Mouse (Mus musculus): ENCODE measurements around the gene Mlh3. TPM values are rescaled to one million over a fixed set of nuclear protein-coding genes. Genes with fewer than 3 reads are reported as not detected.

The Mlh3 gene
- polyA plus RNA-seq, 1 experiment from 2014 or later, result 9.5 TPM

GRCm38 (mm10) chr12:85279396-85280080 lies 9.1 kb upstream of the Mlh3 start:
- Histone ChIP-seq H3K9ac (ENCODE audit: low read length) (peak overlapping the region; percentile 88), H3K4me2 (ENCODE audit: low read depth, severe bottlenecking) (peak overlapping the region; percentile 87), H3K4me1 (ENCODE audit: control insufficient read depth, insufficient read depth, low read length) (peaks cover 3% of the 10 kb centered on the region; the same call in 1 of the 2 replicates), H3K4me3 (ENCODE audit: low read depth, low read length) (peak overlapping the region; percentile 72), H3K36me3 (ENCODE audit: control insufficient read depth, insufficient read depth, low read length) (no peaks in the 10 kb centered on the region), H3K27ac (replicated peaks; ENCODE audit: low read depth, low read length) (no peak overlapping the region), H3K9me3 (ENCODE audit: control insufficient read depth, low read length) (no peaks in the 10 kb centered on the region), H3K27me3 (ENCODE audit: control insufficient read depth, insufficient read depth, low read length) (no peaks in the 10 kb centered on the region)
- WGBS, result 8% methylated on average over 10 of the region's 10 CpGs
- DNase-seq (ENCODE audit: low spot score), result no peak
- ATAC-seq (ENCODE audit: insufficient number of reproducible peaks, low FRiP score, low TSS enrichment, low read depth), result 0 out of 2 replicates have a peak, but pooled peaks have one; percentile 7

- H3K4me3 ChIP-seq (ENCODE audit: low read depth, low read length), result no peak overlapping the region
- 96% methylated on average over 10 of the region's 10 CpGs for WGBS
Measured at GRCm38 (mm10) chr12:85278919-85279318, 8.5 kb upstream of the Mlh3 start.

GRCm38 (mm10) chr12:85276273-85276672 lies 5.9 kb upstream of the Mlh3 start:
- DNase-seq (ENCODE audit: low spot score) (no peak), ATAC-seq (ENCODE audit: insufficient number of reproducible peaks, low FRiP score, low TSS enrichment, low read depth) (no peak)
- H3K36me3 ChIP-seq (ENCODE audit: control insufficient read depth, insufficient read depth, low read length), result no peaks in the 10 kb centered on the region
- no peak overlapping the region for H3K9ac ChIP-seq (ENCODE audit: low read length)
- H3K9me3 ChIP-seq (ENCODE audit: control insufficient read depth, low read length), result no peaks in the 10 kb centered on the region
- no peaks in the 10 kb centered on the region for H3K27me3 ChIP-seq (ENCODE audit: control insufficient read depth, insufficient read depth, low read length)
- H3K4me3 ChIP-seq (ENCODE audit: low read depth, low read length), result no peak overlapping the region
- peaks cover 3% of the 10 kb centered on the region; the same call in 1 of the 2 replicates for H3K4me1 ChIP-seq (ENCODE audit: control insufficient read depth, insufficient read depth, low read length)
- H3K27ac ChIP-seq (replicated peaks; ENCODE audit: low read depth, low read length), result no peak overlapping the region
- 77% methylated on average over 5 of the region's 5 CpGs for WGBS
- no peak overlapping the region for H3K4me2 ChIP-seq (ENCODE audit: low read depth, severe bottlenecking)

More at GRCm38 (mm10) chr12:85278919-85279318, 8.5 kb upstream of the Mlh3 start:
- Histone ChIP-seq H3K9ac (ENCODE audit: low read length) (no peak overlapping the region), H3K9me3 (ENCODE audit: control insufficient read depth, low read length) (no peaks in the 10 kb centered on the region), H3K4me1 (ENCODE audit: control insufficient read depth, insufficient read depth, low read length) (peaks cover 3% of the 10 kb centered on the region; the same call in 1 of the 2 replicates), H3K27me3 (ENCODE audit: control insufficient read depth, insufficient read depth, low read length) (no peaks in the 10 kb centered on the region), H3K36me3 (ENCODE audit: control insufficient read depth, insufficient read depth, low read length) (no peaks in the 10 kb centered on the region), H3K4me2 (ENCODE audit: low read depth, severe bottlenecking) (no peak overlapping the region), H3K27ac (replicated peaks; ENCODE audit: low read depth, low read length) (no peak overlapping the region)
- no peak for ATAC-seq (ENCODE audit: insufficient number of reproducible peaks, low FRiP score, low TSS enrichment, low read depth)
- no peak for DNase-seq (ENCODE audit: low spot score)

GRCm38 (mm10) chr12:85273508-85273907 lies 3.1 kb upstream of the Mlh3 start:
- no peak overlapping the region for H3K4me2 ChIP-seq (ENCODE audit: low read depth, severe bottlenecking)
- no peaks in the 10 kb centered on the region for H3K9me3 ChIP-seq (ENCODE audit: control insufficient read depth, low read length)
- DNase-seq (ENCODE audit: low spot score) (no peak), ATAC-seq (ENCODE audit: insufficient number of reproducible peaks, low FRiP score, low TSS enrichment, low read depth) (no peak)
- H3K4me1 ChIP-seq (ENCODE audit: control insufficient read depth, insufficient read depth, low read length), result 0 out of 2 replicates have a peak, but pooled peaks cover 4% of the 10 kb centered on the region
- H3K9ac ChIP-seq (ENCODE audit: low read length), result no peak overlapping the region
- WGBS, result 78% methylated on average over 10 of the region's 10 CpGs
- no peak overlapping the region for H3K4me3 ChIP-seq (ENCODE audit: low read depth, low read length)
- H3K27ac ChIP-seq (replicated peaks; ENCODE audit: low read depth, low read length), result 0 out of 2 replicates have a peak overlapping the region, but pooled peaks have one; percentile 26
- no peaks in the 10 kb centered on the region for H3K27me3 ChIP-seq (ENCODE audit: control insufficient read depth, insufficient read depth, low read length)
- H3K36me3 ChIP-seq (ENCODE audit: control insufficient read depth, insufficient read depth, low read length), result no peaks in the 10 kb centered on the region

- WGBS, result 82% methylated on average over 4 of the region's 4 CpGs
- Histone ChIP-seq H3K9me3 (ENCODE audit: control insufficient read depth, low read length) (no peaks in the 10 kb centered on the region), H3K27ac (replicated peaks; ENCODE audit: low read depth, low read length) (no peak overlapping the region), H3K9ac (ENCODE audit: low read length) (no peak overlapping the region), H3K4me1 (ENCODE audit: control insufficient read depth, insufficient read depth, low read length) (0 out of 2 replicates have a peak, but pooled peaks cover 4% of the 10 kb centered on the region), H3K4me3 (ENCODE audit: low read depth, low read length) (no peak overlapping the region), H3K4me2 (ENCODE audit: low read depth, severe bottlenecking) (no peak overlapping the region), H3K36me3 (ENCODE audit: control insufficient read depth, insufficient read depth, low read length) (no peaks in the 10 kb centered on the region), H3K27me3 (ENCODE audit: control insufficient read depth, insufficient read depth, low read length) (no peaks in the 10 kb centered on the region)
- ATAC-seq (ENCODE audit: insufficient number of reproducible peaks, low FRiP score, low TSS enrichment, low read depth) (no peak), DNase-seq (ENCODE audit: low spot score) (no peak)
Measured at GRCm38 (mm10) chr12:85271843-85272206, 1.4 kb upstream of the Mlh3 start.

- 78% methylated on average over 7 of the region's 7 CpGs for WGBS
- 0 out of 2 replicates have a peak, but pooled peaks cover 4% of the 10 kb centered on the region for H3K4me1 ChIP-seq (ENCODE audit: control insufficient read depth, insufficient read depth, low read length)
- ATAC-seq (ENCODE audit: insufficient number of reproducible peaks, low FRiP score, low TSS enrichment, low read depth) (no peak), DNase-seq (ENCODE audit: low spot score) (no peak)
- H3K9me3 ChIP-seq (ENCODE audit: control insufficient read depth, low read length), result no peaks in the 10 kb centered on the region
- no peaks in the 10 kb centered on the region for H3K27me3 ChIP-seq (ENCODE audit: control insufficient read depth, insufficient read depth, low read length)
- H3K27ac ChIP-seq (replicated peaks; ENCODE audit: low read depth, low read length), result no peak overlapping the region
- no peak overlapping the region for H3K4me3 ChIP-seq (ENCODE audit: low read depth, low read length)
- no peak overlapping the region for H3K9ac ChIP-seq (ENCODE audit: low read length)
- no peaks in the 10 kb centered on the region for H3K36me3 ChIP-seq (ENCODE audit: control insufficient read depth, insufficient read depth, low read length)
- H3K4me2 ChIP-seq (ENCODE audit: low read depth, severe bottlenecking), result no peak overlapping the region
Measured at GRCm38 (mm10) chr12:85271132-85271842, 888 bp upstream of the Mlh3 start.

GRCm38 (mm10) chr12:85269821-85270220 lies 578 bp downstream of the Mlh3 start:
- WGBS, result 46% methylated on average over 3 of the region's 3 CpGs
- no peak for DNase-seq (ENCODE audit: low spot score)
- no peak for ATAC-seq (ENCODE audit: insufficient number of reproducible peaks, low FRiP score, low TSS enrichment, low read depth)

GRCm38 (mm10) chr12:85266248-85266647 lies 4.2 kb downstream of the Mlh3 start:
- H3K36me3 ChIP-seq (ENCODE audit: control insufficient read depth, insufficient read depth, low read length), result no peaks in the 10 kb centered on the region
- no peak for DNase-seq (ENCODE audit: low spot score)

More at GRCm38 (mm10) chr12:85269821-85270220, 578 bp downstream of the Mlh3 start:
- Histone ChIP-seq H3K9ac (ENCODE audit: low read length) (peak overlapping the region; percentile 73), H3K4me3 (ENCODE audit: low read depth, low read length) (peak overlapping the region; percentile 39), H3K27ac (replicated peaks; ENCODE audit: low read depth, low read length) (peak overlapping the region; percentile 91), H3K4me1 (ENCODE audit: control insufficient read depth, insufficient read depth, low read length) (peaks cover 10% of the 10 kb centered on the region; the same call in 1 of the 2 replicates), H3K36me3 (ENCODE audit: control insufficient read depth, insufficient read depth, low read length) (no peaks in the 10 kb centered on the region), H3K27me3 (ENCODE audit: control insufficient read depth, insufficient read depth, low read length) (no peaks in the 10 kb centered on the region), H3K4me2 (ENCODE audit: low read depth, severe bottlenecking) (peak overlapping the region; percentile 55), H3K9me3 (ENCODE audit: control insufficient read depth, low read length) (no peaks in the 10 kb centered on the region)

More at GRCm38 (mm10) chr12:85266248-85266647, 4.2 kb downstream of the Mlh3 start:
- 93% methylated on average over 3 of the region's 3 CpGs for WGBS
- H3K9ac ChIP-seq (ENCODE audit: low read length), result no peak overlapping the region
- no peak overlapping the region for H3K27ac ChIP-seq (replicated peaks; ENCODE audit: low read depth, low read length)
- H3K27me3 ChIP-seq (ENCODE audit: control insufficient read depth, insufficient read depth, low read length), result no peaks in the 10 kb centered on the region
- H3K4me3 ChIP-seq (ENCODE audit: low read depth, low read length), result no peak overlapping the region
- no peak overlapping the region for H3K4me2 ChIP-seq (ENCODE audit: low read depth, severe bottlenecking)
- peaks cover 21% of the 10 kb centered on the region; the same call in 1 of the 2 replicates for H3K4me1 ChIP-seq (ENCODE audit: control insufficient read depth, insufficient read depth, low read length)
- no peak for ATAC-seq (ENCODE audit: insufficient number of reproducible peaks, low FRiP score, low TSS enrichment, low read depth)
- no peaks in the 10 kb centered on the region for H3K9me3 ChIP-seq (ENCODE audit: control insufficient read depth, low read length)

All from limb, embryonic 11.5 days (tissue).